Mouse (Mus musculus) heart, postnatal 10 days (tissue): Measurements from ENCODE around the gene Gm19668. TPM values are rescaled to one million over a fixed set of nuclear protein-coding genes. Genes with fewer than 3 reads are reported as not detected.
"Not testable (repeated sequence)": the region's sequence is repeated elsewhere in the genome, so short reads cannot be mapped to it uniquely, and the experiment has no call there.

Experiments used
- DNase-seq, 2 experiments: peaks; one replicate each; pipeline ENCODE4 v3.0.0; 2021
- intact Hi-C: fragments of 180-260 bp; cut with DNase I; formaldehyde crosslinking; loops from one replicate; pipeline ENCODE4 v1.15.1; 2025
- total RNA-seq, 2 experiments: library from RNA; stranded (reverse); gene quantifications; 2 replicates each; pipeline ENCODE4 v1.2.3; 2021

The Gm19668 gene
- total RNA-seq = not detected

DNA sequence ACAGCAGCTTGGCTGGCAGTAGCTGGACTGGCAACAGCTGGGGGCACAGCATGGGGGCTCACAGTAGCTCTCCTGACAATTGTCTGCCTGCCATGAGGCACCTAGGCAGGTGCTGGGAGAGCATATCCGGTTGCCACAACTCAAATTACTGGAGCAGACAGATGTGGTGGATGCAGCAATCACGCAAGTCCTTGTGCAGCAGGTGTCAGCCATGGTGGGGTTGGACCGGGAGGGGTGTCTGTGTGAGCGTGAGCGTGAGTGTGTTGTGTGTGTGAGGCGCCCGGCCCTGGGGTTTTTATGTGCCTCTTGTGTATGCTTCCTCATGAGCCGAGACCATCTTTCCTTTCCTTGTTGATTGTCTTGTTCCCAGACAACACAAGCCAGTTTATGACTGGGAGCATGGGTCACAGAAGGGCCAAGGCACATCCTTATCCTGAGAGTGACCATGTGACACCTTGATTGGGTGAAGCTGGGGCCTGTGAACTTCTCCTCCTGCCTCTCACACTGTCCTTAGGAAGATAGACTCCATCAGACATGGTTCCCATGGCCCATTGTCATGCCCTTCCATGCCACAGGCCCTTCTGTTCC is at the start of gene Gm19668:
TSS of gene Gm19668 (minus strand) at position 213 of the 588 bp plus-strand sequence.
- intact Hi-C loops = no loop called here
- no peak for DNase-seq

- intact Hi-C loops = no loop called here
- no peak for DNase-seq
These were observed 48.6 kb upstream of the Gm19668 start for GRCm38 (mm10) chr10:77847538-77847937.

DNA sequence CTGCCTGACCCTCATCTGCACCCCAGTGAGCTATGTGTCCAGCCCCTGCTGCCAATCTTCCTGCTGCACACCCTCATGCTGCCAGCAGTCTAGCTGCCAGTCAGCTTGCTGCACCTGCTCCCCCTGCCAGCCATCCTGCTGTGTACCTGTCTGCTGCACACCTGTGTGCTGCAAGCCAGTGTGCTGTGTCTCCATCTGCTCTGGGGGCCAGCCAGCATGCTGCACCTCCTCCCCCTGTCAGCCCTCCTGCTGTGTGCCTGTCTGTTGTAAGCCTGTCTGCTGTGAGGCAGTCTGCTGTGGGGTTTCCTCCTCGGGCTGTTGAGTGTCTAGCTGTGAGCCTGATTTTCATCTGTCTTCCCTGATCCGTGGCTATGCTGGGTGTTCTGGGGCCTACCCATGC is 48.0 kb upstream of the Gm19668 start:
- intact Hi-C loops = no loop called here
- no peak for DNase-seq

DNA sequence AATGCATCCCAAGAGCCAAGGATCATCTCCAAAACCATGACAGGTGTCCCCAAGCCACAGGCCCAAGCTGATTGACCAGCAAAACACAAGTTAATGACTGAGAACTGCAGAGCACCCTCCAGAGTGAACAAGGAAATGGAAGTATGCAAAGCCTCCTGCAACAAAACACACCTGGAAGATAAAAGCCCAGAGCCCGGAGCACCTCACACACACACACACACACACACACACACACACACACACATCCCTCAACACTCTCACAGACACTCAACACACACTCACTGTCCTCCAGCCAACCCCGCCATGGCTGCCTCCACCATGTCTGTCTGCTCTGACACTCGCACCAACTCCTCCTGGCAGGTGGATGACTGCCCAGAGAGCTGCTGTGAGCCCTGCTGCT is 47.6 kb upstream of the Gm19668 start, which contains the start of gene Gm36176:
TSS of gene Gm36176 (plus strand) at position 301 of the 400 bp plus-strand sequence.
- intact Hi-C loops = no loop called here
- DNase-seq = no peak

DNA sequence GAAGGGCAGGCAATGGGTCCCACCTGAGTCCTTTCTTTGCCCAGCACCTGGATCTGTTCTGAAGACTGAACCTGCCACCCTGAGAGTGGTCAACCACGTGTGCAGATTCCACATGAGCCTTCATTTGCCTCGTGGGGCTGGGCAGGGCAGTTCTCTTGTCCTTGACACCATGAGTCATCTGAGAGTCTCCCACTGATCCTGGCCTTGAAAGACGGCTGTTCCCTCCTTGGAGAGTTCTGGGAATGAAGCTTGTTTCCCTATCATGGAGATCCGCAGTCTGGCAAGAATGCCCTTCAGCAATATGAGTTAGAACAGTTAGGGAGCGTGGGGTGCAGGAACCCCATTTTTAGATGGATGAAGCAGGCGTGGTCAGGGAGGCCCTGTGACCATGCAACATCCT is 40.1 kb upstream of the Gm19668 start:
- intact Hi-C loops = no loop called here
- no peak for DNase-seq

- intact Hi-C loops = no loop called here
- no peak for DNase-seq
These were observed 36.7 kb upstream of the Gm19668 start, which contains the start of gene Krtap10-10 for GRCm38 (mm10) chr10:77835647-77836046. TSS of gene Krtap10-10 (plus strand) at chr10:77835947.

GRCm38 (mm10) chr10:77826951-77827350 is 28.0 kb upstream of the Gm19668 start, which contains the start of gene Krtap10-4:
TSS of gene Krtap10-4 (minus strand) at chr10:77827095.
- intact Hi-C loops = no loop called here
- no peak for DNase-seq

- no peak for DNase-seq
- intact Hi-C loops = loop anchor here (5.0 kb wide), 1 partner anchor 192 kb away; no protein-coding TSS in a partner anchor
These were observed 20.3 kb upstream of the Gm19668 start for GRCm38 (mm10) chr10:77819203-77819602.

- DNase-seq = no peak
- intact Hi-C loops = loop anchor here (5.0 kb wide), 1 partner anchor 191 kb away; no protein-coding TSS in a partner anchor
These were observed 19.6 kb upstream of the Gm19668 start for GRCm38 (mm10) chr10:77818523-77818922.

DNA sequence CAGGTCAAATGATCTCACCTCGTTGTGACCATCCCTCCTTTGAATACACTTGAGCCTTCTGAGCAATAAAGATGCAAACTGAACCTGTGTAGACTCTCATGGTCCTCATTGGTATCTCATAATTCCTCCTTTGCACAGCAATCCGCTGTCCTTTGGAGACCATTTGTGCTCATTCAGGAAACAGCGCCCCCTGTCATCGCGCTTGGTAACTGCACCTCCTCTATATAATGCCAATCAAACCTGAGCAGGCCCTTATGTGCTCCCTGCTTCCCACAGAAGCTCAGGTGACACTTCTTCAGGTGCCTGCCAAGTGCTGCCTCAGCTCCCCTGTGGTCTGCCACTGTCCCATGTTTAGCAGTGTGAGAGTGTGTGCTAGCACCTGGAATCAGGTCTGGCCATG is 16.6 kb upstream of the Gm19668 start:
- intact Hi-C loops = loop anchor here (5.0 kb wide), 1 partner anchor 188 kb away; no protein-coding TSS in a partner anchor
- DNase-seq = peak; percentile 7 to 44

- intact Hi-C loops = no loop called here
- no peak for DNase-seq
These were observed 15.4 kb upstream of the Gm19668 start, which contains the start of gene Gm2696 for GRCm38 (mm10) chr10:77814382-77814781. TSS of gene Gm2696 (plus strand) at chr10:77814682.

DNA sequence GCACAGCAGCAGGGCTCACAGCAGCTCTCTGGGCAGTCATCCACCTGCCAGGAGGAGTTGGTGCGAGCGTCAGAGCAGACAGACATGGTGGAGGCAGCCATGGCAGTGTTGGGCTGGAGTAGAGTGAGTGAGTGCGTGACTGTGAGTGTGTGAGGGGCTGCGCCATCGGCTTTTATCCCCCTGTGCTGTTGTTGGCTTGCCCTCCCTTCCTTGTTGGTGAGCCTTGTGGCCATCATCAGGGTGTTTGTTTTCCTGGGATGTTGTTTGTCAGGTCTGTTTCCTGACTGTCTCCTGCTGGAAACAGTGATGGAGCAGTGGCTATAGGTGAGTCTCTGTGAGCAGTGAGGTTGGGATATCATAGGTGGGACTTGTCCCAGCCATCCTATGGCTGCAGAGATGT is 12.8 kb upstream of the Gm19668 start, which contains the start of gene Gm9507:
TSS of gene Gm9507 (minus strand) at position 101 of the 400 bp plus-strand sequence.
- DNase-seq = no peak
- intact Hi-C loops = no loop called here

DNA sequence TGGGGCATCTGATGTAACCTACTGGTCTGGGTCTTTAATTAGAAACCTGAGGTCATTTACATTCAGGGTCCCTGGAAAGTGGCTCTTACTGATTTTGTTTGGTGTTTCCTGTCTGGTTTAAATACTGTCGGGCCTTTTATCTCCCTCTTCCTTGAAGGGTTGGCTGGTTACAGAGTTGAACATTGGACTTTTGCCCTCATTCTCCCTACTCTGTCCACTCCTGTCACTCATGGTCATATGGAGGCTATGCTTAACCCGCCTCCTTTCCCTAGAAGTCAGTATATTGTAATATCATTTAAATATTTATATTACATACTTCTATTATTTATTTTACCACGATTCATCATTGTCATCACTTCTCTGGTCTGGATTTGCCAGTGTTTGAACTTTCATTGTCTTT is 5.2 kb upstream of the Gm19668 start:
- intact Hi-C loops = no loop called here
- no peak for DNase-seq

DNA sequence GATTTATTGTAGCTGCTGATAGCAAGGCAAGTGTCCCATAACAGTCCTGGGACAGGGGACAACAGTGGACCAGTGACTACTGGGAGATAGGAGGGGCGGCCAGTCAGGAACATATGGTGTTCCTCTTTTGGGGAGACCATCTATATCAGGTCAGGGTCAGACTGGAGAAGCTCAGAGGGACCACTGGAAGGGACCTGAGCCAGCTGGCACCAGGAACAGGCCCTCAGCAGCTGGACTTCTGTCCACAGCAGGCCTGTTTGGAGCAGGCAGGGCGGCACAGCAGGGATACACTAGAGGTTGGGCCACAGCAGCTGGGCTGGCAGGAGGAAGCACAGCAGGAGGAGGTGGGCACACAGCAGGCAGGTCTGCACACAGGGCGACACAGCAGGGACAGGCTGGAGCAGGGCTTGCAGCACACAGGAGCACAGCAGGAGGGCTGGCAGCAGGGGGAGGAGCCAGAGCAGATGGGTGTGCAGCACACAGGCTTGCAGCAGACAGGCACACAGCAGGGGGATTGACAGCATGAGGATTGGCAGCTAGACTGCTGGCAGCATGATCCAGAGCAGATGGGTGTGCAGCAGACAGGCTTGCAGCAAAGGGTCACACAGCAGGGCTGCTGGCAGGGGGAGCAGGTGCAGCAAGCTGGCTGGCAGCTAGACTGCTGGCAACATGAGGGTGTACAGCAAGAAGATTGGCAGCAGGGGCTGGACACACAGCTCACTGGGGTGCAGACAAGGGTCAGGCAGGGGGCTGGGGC is 591 bp downstream of the Gm19668 start:
- peak; percentile 31 to 50 for DNase-seq

GRCm38 (mm10) chr10:77797677-77798076 is 1.3 kb downstream of the Gm19668 start:
- intact Hi-C loops = no loop called here
- DNase-seq = peak; percentile 44 to 50

More for the DNA sequence above, 591 bp downstream of the Gm19668 start:
- intact Hi-C loops = not testable (repeated sequence)

DNA sequence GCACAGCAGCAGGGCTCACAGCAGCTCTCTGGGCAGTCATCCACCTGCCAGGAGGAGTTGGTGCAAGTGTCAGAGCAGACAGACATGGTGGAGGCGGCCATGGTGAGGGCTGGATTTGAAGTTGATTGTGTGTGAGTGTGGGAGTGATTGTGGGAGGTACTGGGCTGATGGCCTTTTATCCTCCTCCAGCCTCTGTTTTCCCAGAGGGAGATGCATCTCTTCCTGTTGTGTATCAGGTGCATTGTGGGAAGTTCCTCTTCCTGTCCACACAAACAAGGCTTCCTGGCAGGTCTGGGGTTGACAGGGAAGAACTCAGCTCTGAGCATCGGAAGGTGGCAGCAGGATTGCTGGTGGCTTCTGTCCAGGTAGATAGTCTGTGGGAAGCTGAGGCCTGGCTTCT is 4.0 kb downstream of the Gm19668 start, which contains the start of gene Gm9639:
TSS of gene Gm9639 (minus strand) at position 101 of the 400 bp plus-strand sequence.
- peak in 1 of 2 experiments; percentile 29 for DNase-seq
- intact Hi-C loops = no loop called here

DNA sequence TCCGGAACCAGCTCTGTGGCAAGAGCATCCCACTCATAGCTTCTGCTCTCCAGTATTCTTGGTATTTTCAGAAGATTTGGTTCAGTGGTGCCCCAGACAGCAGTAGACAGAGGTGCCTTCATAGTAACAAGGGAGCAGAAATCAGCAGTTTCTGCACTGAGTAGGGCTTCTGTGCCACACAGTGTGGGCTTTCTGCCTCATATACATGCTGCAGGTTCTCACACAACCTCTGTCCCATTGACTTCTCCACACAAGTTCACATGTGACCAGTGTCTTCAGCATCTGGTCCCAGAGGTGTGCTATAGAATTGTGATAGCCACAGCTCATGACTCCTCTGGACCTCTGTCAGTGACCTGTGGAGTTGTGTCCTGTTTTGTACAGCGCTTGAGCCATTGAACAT is 10.3 kb downstream of the Gm19668 start:
- intact Hi-C loops = loop anchor here (10.0 kb wide), 1 partner anchor 126 kb away; no protein-coding TSS in a partner anchor
- DNase-seq = no peak

GRCm38 (mm10) chr10:77787876-77788275 is 11.1 kb downstream of the Gm19668 start, which contains the start of gene Gm7137:
TSS of gene Gm7137 (minus strand) at chr10:77788200.
- peak; percentile 47 to 55 for DNase-seq
- intact Hi-C loops = loop anchor here (10.0 kb wide), 1 partner anchor 127 kb away; no protein-coding TSS in a partner anchor

GRCm38 (mm10) chr10:77783396-77783795 is 15.5 kb downstream of the Gm19668 start:
- intact Hi-C loops = loop anchor here (10.0 kb wide), 1 partner anchor 131 kb away; no protein-coding TSS in a partner anchor
- DNase-seq = not testable (repeated sequence)

DNA sequence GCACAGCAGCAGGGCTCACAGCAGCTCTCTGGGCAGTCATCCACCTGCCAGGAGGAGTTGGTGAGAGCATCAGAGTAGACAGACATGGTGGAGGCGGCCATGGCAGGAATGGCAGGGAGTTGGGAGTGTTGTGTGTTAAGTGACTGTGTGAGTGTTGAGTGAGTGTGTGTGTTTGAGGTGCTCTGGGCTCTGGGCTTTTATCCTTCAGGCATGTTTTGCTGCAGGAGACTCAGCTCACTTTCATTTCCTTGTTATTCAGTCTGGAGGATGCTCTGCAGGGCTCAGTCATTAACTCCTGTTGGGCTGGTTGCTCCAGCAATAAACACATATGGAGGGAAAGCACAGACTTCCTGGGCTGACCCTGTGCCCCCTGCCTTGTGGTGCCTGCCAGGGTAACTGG is 16.5 kb downstream of the Gm19668 start, which contains the start of gene Gm3250:
TSS of gene Gm3250 (minus strand) at position 101 of the 400 bp plus-strand sequence.
- not testable (repeated sequence) for DNase-seq
- intact Hi-C loops = loop anchor here (10.0 kb wide), 1 partner anchor 132 kb away; no protein-coding TSS in a partner anchor

- DNase-seq, intact Hi-C loops: not testable (repeated sequence)
These were observed 22.1 kb downstream of the Gm19668 start, which contains the start of gene Gm7138 for GRCm38 (mm10) chr10:77776844-77777243. TSS of gene Gm7138 (minus strand) at chr10:77776944.
